Mouse (Mus musculus): Measurements from ENCODE around the gene Tex50.
"Not testable (repeated sequence)": the region's sequence is repeated elsewhere in the genome, so short reads cannot be mapped to it uniquely, and the experiment has no call there.

Tex50 gene

GRCm38 (mm10) chr1:161159214-161159613 lies at the start of gene Tex50:
TSS of gene Tex50 (minus strand) at chr1:161159314.
- DNase-seq (ENCODE audit: extremely low read depth, low read depth): no peak

- no peak for DNase-seq (ENCODE audit: extremely low read depth, low read depth)
Measured at GRCm38 (mm10) chr1:161199856-161200255, 40.7 kb upstream of the Tex50 start.

DNA sequence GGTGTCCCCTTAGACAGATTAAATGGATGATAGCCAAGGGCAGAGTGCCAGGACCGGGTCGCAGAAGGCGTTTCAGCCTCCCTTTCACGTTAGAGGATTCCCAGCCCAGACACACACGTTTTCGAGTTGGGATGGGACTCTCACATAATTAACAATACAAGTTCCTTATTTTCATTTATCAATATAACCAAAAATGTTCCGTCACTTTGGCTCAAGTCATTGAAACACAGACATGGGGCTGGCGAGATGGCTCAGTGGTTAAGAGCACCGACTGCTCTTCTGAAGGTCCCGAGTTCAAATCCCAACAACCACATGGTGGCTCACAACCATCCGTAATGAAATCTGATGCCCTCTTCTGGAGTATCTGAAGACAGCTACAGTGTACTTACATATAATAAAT lies 37.2 kb upstream of the Tex50 start:
- DNase-seq (ENCODE audit: extremely low read depth, low read depth): not testable (repeated sequence)

DNA sequence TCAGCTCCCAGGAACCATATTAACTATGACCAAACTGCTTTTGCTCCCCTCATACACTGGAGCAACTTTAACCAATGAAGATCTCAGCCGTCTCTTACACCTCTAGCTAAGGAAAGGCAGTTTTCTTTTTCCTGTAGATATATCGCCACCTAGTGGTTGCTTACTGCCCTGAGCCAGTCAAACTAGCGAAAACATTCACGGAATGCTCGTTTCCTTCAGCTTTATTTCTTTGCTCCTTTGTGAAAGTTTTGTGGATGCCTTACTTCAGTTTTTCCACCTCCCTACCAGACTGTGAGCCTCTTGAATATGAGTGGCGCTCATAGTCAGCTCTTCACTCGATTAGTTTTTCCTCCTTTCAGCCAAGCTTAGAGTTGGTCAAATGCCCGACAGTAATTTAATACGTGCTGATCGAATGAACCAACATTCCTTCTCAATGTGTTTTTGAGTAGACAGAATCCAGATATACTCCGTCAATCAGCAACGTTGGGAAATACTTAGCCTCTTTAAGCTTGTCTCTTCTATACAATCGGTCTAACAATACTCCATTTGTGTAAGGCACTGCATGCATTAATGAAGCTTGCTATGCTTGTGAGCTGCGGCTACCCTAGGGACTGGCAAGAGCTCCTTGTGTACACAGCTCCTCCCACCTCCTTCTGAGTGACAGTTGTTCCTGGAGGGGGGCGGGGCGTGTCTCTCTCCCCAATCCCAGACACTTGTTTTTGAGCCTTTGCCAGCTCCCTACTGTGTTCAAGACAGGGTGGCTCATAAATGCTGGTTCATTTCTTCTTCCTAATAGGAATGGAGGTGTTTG lies 36.6 kb upstream of the Tex50 start:
- DNase-seq (ENCODE audit: extremely low read depth, low read depth): peak; percentile 83

DNA sequence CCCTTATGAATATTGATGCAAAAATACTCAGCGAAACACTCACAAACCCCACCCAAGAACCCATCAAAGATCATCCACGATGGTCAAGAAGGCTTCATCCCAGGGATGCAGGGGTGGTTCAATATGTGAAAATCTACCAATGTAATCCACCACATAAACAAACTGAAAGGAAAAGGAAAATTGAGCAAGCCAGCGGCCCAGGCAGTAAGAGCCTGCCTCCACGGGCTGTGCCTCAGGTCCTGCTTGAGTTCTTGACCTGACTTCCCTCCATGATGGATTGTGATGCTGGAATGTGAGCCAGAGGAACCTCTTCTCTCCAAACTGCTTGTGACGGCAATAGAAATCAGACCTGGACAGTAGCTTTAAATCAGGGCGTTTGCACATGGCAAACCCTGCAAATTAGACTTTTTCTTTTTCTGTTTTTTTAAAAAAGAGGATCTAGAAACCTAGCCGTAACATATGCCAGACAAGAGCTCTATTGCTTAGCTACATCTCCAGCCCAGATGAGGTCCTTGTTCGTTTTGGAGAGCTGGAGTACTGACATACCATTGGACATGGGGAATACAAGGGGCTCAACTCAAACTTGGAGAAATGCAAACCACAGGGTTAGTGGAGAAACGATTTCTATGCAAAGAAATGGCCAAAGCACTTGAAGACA lies 31.3 kb upstream of the Tex50 start:
- DNase-seq (ENCODE audit: extremely low read depth, low read depth): no peak

DNA sequence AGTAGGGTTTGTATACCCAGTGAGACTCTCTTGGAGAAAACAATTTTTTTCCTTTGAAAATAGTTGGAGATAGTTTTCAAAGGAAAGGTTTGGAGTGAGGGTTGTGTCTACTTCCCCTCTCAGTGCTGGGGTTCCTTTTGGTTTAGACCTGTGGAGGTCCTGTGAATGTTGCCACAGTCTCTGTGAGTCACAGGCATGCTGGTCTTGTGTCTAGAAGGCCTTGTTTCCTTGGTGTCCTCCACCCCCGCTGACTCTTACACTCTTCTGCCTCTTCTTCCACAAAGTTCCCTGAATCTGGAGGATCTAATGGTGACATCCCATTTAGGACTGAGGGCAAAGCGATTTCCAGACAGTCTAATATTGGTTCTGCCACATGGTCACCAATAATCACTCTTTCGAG lies 26.3 kb upstream of the Tex50 start:
- DNase-seq (ENCODE audit: extremely low read depth, low read depth): no peak

GRCm38 (mm10) chr1:161183677-161184076 lies 24.6 kb upstream of the Tex50 start:
- no peak for DNase-seq (ENCODE audit: extremely low read depth, low read depth)

DNA sequence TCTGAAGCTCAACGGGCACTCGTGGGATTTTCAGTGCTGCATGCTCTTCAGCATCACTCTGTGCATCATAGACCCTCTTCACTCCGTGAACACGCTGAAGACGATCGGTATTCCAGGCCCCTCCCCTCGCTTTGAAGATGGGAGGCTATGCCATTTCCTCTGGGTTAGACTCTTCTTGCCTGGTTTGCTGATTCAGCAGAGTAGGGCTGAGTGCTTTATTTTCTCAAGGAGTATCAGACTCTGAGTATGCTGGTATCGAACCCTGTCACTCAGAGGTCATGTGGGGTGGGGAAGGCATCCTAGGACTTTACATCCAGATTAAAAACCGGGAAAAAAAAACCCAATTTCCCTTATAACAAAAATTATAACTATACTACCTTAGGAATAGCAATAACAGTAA lies 23.3 kb upstream of the Tex50 start:
- no peak for DNase-seq (ENCODE audit: extremely low read depth, low read depth)

- DNase-seq (ENCODE audit: extremely low read depth, low read depth): peak; percentile 59
Measured at GRCm38 (mm10) chr1:161180674-161181073, 21.6 kb upstream of the Tex50 start.

DNA sequence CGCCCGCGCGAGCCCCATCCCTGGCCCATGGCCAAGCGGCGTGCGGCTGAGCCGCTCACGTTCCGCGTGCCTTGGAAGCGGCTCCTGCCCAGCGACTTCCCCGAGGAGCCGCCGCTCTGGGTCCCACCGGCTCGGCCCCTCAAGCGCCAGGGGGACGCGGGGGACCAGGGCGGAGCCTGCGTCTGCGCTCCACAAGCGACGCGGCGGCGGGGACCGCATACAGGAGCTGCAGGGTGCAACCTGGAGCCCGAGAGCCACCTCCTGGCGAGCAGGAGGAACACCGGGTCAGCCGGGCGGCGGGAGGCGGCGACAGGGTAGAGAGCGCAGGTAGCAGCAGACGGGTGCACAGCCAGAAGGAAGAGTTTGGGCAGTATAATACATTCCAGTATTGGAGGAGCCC lies 11.5 kb upstream of the Tex50 start:
- peak; percentile 44 for DNase-seq (ENCODE audit: extremely low read depth, low read depth)

- DNase-seq (ENCODE audit: extremely low read depth, low read depth): no peak
Measured at GRCm38 (mm10) chr1:161160266-161160665, 1.2 kb upstream of the Tex50 start.

DNA sequence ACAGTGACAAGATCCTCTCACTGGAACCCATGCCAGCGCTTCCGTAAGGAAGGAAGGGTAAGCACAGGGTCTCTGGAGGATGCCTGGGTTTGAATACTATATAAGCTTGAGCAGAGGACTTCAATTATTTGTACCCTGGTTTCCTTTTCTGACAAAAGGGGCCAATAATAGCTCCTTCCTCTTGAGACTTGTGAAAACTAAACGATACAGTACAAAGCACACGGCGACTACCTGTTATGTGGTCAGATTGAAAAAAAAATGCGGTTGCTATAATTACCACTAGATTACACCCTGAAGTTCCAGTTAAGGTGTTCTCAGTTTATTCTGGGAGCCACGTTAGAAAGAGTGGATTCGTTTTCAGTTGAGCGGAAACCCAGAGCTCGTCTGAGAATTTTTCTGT lies 2.6 kb downstream of the Tex50 start:
- DNase-seq (ENCODE audit: extremely low read depth, low read depth): no peak

- DNase-seq (ENCODE audit: extremely low read depth, low read depth): no peak
Measured at GRCm38 (mm10) chr1:161151098-161151497, 8.0 kb downstream of the Tex50 start.

DNA sequence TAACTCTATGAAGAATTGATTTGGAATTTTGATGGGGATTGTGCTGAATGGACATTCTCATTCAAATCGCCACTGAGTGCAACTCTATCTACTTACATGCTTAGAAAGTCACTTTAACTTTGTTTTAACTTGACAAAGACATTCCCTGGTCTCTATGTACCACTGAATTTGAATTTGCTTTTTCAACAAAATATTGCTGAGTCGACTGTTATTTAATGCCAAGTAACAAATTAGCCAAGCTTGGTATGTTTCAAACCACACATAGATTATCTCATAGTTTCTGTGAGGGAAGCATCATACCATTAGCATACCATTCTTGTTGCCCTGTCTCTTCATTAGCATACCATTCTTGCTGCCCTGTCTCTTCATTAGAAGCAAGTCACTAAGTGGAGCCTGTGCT lies 11.2 kb downstream of the Tex50 start:
- DNase-seq (ENCODE audit: extremely low read depth, low read depth): no peak

DNA sequence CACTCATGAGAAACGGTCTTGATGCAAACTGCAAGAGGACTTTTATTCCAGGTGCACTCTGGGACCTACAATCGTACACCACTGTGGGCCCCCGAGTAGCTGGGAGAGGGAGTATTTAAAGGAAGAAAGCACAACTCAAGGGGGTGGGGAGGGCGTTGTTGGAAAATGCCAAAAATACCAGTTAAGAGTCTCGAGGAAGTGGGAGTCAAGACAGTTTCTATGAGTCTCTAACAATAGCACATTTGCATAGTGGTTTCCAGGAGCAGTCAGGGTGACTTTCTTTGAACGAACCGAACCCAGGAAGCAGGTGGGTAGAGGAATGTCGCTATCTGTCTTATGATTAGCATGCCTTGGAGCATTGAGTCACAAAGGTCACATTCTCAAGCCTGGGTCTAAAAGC lies 13.5 kb downstream of the Tex50 start:
- not testable (repeated sequence) for DNase-seq (ENCODE audit: extremely low read depth, low read depth)

GRCm38 (mm10) chr1:161143216-161143615 lies 15.9 kb downstream of the Tex50 start:
- no peak for DNase-seq (ENCODE audit: extremely low read depth, low read depth)

GRCm38 (mm10) chr1:161142531-161143159 lies 16.5 kb downstream of the Tex50 start, which contains the start of gene Ankrd45:
TSS of gene Ankrd45 (plus strand) at chr1:161142691.
- no peak for DNase-seq (ENCODE audit: extremely low read depth, low read depth)

- no peak for DNase-seq (ENCODE audit: extremely low read depth, low read depth)
Measured at GRCm38 (mm10) chr1:161140026-161140762, 18.9 kb downstream of the Tex50 start.

DNA sequence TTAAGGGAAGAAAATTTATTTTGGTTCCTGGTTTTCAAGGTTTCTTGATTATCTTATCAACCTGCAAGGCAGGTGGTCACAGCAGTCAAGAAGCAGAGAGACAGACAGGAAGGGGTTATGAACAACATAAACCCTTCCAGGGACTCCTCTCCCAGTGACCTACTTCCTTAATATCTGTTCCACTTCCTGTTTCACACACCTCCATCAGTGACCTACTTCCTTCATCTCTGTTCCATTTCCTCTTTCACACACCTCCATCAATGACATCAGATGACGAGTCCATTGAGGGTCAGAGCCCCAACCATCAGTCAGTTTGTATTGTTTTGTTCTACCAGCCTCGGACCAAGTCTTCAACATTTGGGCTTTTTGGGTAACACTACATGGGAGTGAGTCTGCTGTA lies 19.6 kb downstream of the Tex50 start:
- no peak for DNase-seq (ENCODE audit: extremely low read depth, low read depth)

- DNase-seq (ENCODE audit: extremely low read depth, low read depth): peak; percentile 93
Measured at GRCm38 (mm10) chr1:161130726-161131664, 28.1 kb downstream of the Tex50 start, which contains the start of gene Klhl20. TSS of gene Klhl20 (minus strand) at chr1:161131511.

Measured in MEL-GATA-1-ER (cell line).